Mouse (Mus musculus) ES-E14 (cell line): ENCODE results near the gene Rfc1.

Experiments used
- CHD2 ChIP-seq: IDR thresholded peaks from 2 replicates; pipeline ENCODE4 v1.6.1; 2014; ENCODE audit warnings: mild to moderate bottlenecking, low read depth, low read length, inconsistent platforms
- MAFK ChIP-seq: IDR thresholded peaks from 2 replicates; pipeline ENCODE4 v1.6.1; 2014; ENCODE audit warnings: mild to moderate bottlenecking, low read depth, low read length, inconsistent platforms; ENCODE audit not compliant: insufficient read depth

DNA sequence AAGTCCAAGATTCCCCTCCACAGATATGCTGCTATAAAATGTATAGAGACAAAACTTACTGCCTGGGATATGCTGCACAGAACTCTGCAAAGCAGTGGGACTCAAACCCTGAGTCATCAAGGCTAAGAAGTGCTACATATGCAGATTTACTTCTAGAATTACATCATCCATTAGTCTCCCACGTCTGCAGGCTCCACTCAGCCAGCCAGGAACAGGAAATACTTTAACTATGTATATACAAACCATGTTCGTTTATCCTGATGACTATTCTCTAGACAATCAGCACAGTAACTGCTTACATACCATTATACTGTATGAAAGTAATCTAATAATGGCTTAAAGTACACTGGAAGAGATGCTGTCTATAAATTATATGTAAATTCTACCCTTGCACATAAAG, 41.2 kb downstream of the Rfc1 start:
- no peak for TF ChIP-seq MAFK
- TF ChIP-seq CHD2 = no peak
